Mouse (Mus musculus): Measurements from ENCODE around the gene Krba1.

GRCm38 (mm10) chr6:48437679-48438376 lies 42.4 kb downstream of the Krba1 start:
- TF ChIP-seq POLR2A (IDR thresholded peaks at IDR 0.05; ENCODE audit: low read depth, low read length) (no peak), CTCF (IDR thresholded peaks at IDR 0.05; ENCODE audit: extremely low read depth, insufficient read length, insufficient replicate concordance, low read depth, low read length) (no peak)
